Mouse (Mus musculus): ENCODE measurements around the gene Foxr1. TPM values are rescaled to one million over a fixed set of nuclear protein-coding genes. Genes with fewer than 3 reads are reported as not detected.
A peak's percentile ranks its signal among the peaks of the same experiment; 100 is the strongest.

The Foxr1 gene
- polyA plus RNA-seq, 1 experiment from 2014 or later = not detected

DNA sequence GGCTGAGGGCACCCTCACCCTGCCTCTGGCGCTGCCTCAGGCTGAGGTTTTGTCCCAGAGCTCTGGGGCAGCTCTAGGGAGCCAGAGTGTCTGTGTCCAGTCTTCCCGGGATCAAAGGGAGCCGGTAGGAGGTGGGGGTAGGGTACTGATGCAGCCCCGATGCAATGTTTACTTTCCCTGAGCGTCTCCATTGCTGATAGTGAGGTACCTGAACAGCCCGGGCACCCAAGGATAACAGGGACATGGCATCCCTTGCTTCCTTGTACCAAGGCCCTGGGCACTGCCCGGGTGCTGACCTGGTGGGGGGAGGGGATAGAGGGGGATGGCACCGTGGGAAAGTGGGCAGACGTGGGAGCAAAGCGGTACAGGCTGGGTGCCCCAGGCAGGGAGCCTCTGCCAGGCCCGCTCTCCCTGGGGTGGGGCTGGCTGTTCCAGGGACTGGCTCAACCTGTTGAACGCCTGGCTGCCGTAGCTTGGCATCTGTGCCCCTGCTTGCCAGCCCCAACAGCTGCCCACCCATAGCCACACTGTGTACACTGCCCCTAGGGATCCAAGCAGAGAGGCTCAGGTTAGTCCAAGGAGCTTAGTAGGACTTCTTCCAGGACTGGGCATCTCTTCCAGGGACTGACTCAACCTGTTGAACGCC, 44.7 kb upstream of the Foxr1 start:
- peak overlapping the region; percentile 22 for H3K9ac ChIP-seq (replicated peaks; ENCODE audit: low read depth, low read length)
- no peaks in the 10 kb centered on the region for H3K9me3 ChIP-seq (ENCODE audit: control insufficient read depth, low read length)
- H3K36me3 ChIP-seq (ENCODE audit: control insufficient read depth, insufficient read depth, low read length) = no peaks in the 10 kb centered on the region
- peak overlapping the region; percentile 16; the same call in 1 of the 2 replicates for H3K4me3 ChIP-seq (ENCODE audit: low read depth, low read length)
- no peak for ATAC-seq (ENCODE audit: low read depth)
- H3K4me2 ChIP-seq (ENCODE audit: low read depth, low read length) = peak overlapping the region; percentile 92
- H3K27me3 ChIP-seq (ENCODE audit: control insufficient read depth, insufficient read depth, low read length) = no peaks in the 10 kb centered on the region
- no peak overlapping the region for H3K27ac ChIP-seq (ENCODE audit: low read depth, low read length)
- 21% methylated on average over 14 of the region's 14 CpGs for WGBS
- H3K4me1 ChIP-seq (ENCODE audit: control insufficient read depth, insufficient read depth, low read length) = peaks cover 67% of the 10 kb centered on the region

DNA sequence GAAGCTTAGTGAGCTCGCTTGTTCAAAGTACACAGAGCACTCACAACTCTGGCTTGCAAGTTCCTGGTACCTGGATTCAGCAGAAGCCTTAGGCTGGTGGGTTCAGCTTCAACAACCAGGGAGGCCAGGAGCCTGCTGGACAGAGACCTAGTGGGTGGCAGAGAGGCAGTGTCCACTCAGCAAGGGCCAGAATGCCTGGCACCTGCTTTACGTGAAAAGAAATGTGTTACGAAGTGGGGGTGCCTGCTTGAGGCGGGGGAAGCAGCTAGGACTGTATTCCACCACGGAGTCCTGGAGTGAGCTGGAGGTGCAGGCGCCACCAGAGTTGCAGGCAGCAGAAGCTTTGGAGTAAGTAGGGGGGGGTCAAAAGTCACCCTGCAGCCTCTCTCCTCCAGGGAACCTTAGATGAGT, 44.2 kb upstream of the Foxr1 start:
- ATAC-seq (ENCODE audit: low read depth) = no peak
- H3K4me3 ChIP-seq (ENCODE audit: low read depth, low read length) = peak overlapping the region; percentile 16; the same call in 1 of the 2 replicates
- peaks cover 64% of the 10 kb centered on the region for H3K4me1 ChIP-seq (ENCODE audit: control insufficient read depth, insufficient read depth, low read length)
- 41% methylated on average over 6 of the region's 6 CpGs for WGBS
- H3K27me3 ChIP-seq (ENCODE audit: control insufficient read depth, insufficient read depth, low read length) = no peaks in the 10 kb centered on the region
- H3K9ac ChIP-seq (replicated peaks; ENCODE audit: low read depth, low read length) = peak overlapping the region; percentile 22; the same call in 1 of the 2 replicates
- no peaks in the 10 kb centered on the region for H3K36me3 ChIP-seq (ENCODE audit: control insufficient read depth, insufficient read depth, low read length)
- no peaks in the 10 kb centered on the region for H3K9me3 ChIP-seq (ENCODE audit: control insufficient read depth, low read length)
- no peak overlapping the region for H3K27ac ChIP-seq (ENCODE audit: low read depth, low read length)
- peak overlapping the region; percentile 92 for H3K4me2 ChIP-seq (ENCODE audit: low read depth, low read length)

- H3K9me3 ChIP-seq (ENCODE audit: control insufficient read depth, low read length) = no peaks in the 10 kb centered on the region
- 37% methylated on average over 7 of the region's 7 CpGs for WGBS
- peak overlapping the region; percentile 92 for H3K4me2 ChIP-seq (ENCODE audit: low read depth, low read length)
- H3K27ac ChIP-seq (ENCODE audit: low read depth, low read length) = no peak overlapping the region
- ATAC-seq (ENCODE audit: low read depth) = no peak
- H3K36me3 ChIP-seq (ENCODE audit: control insufficient read depth, insufficient read depth, low read length) = no peaks in the 10 kb centered on the region
- H3K9ac ChIP-seq (replicated peaks; ENCODE audit: low read depth, low read length) = peak overlapping the region; percentile 93
- peaks cover 62% of the 10 kb centered on the region for H3K4me1 ChIP-seq (ENCODE audit: control insufficient read depth, insufficient read depth, low read length)
- peak overlapping the region; percentile 79 for H3K4me3 ChIP-seq (ENCODE audit: low read depth, low read length)
- no peaks in the 10 kb centered on the region for H3K27me3 ChIP-seq (ENCODE audit: control insufficient read depth, insufficient read depth, low read length)
Measured at GRCm38 (mm10) chr9:44484311-44485104, 43.6 kb upstream of the Foxr1 start.

- ATAC-seq (ENCODE audit: low read depth) = no peak
- Histone ChIP-seq H3K4me2 (ENCODE audit: low read depth, low read length) (peak overlapping the region; percentile 92), H3K4me1 (ENCODE audit: control insufficient read depth, insufficient read depth, low read length) (peaks cover 52% of the 10 kb centered on the region), H3K27me3 (ENCODE audit: control insufficient read depth, insufficient read depth, low read length) (no peaks in the 10 kb centered on the region), H3K36me3 (ENCODE audit: control insufficient read depth, insufficient read depth, low read length) (no peaks in the 10 kb centered on the region), H3K4me3 (ENCODE audit: low read depth, low read length) (peak overlapping the region; percentile 79), H3K9me3 (ENCODE audit: control insufficient read depth, low read length) (no peaks in the 10 kb centered on the region), H3K27ac (ENCODE audit: low read depth, low read length) (peak overlapping the region; percentile 94), H3K9ac (replicated peaks; ENCODE audit: low read depth, low read length) (peak overlapping the region; percentile 93)
- 1% methylated on average over 12 of the region's 12 CpGs for WGBS
Measured at GRCm38 (mm10) chr9:44483510-44484044, 42.6 kb upstream of the Foxr1 start.

- H3K27me3 ChIP-seq (ENCODE audit: control insufficient read depth, insufficient read depth, low read length) = no peaks in the 10 kb centered on the region
- no peaks in the 10 kb centered on the region for H3K9me3 ChIP-seq (ENCODE audit: control insufficient read depth, low read length)
- H3K9ac ChIP-seq (replicated peaks; ENCODE audit: low read depth, low read length) = peak overlapping the region; percentile 93
- peaks cover 47% of the 10 kb centered on the region for H3K4me1 ChIP-seq (ENCODE audit: control insufficient read depth, insufficient read depth, low read length)
- peak overlapping the region; percentile 94 for H3K27ac ChIP-seq (ENCODE audit: low read depth, low read length)
- under 1% methylated on average over 29 of the region's 39 CpGs for WGBS
- H3K36me3 ChIP-seq (ENCODE audit: control insufficient read depth, insufficient read depth, low read length) = no peaks in the 10 kb centered on the region
- ATAC-seq (ENCODE audit: low read depth) = no peak
- H3K4me3 ChIP-seq (ENCODE audit: low read depth, low read length) = peak overlapping the region; percentile 79
- peak overlapping the region; percentile 92 for H3K4me2 ChIP-seq (ENCODE audit: low read depth, low read length)
Measured at GRCm38 (mm10) chr9:44483041-44483509, 42.1 kb upstream of the Foxr1 start.

GRCm38 (mm10) chr9:44482552-44482951, 41.6 kb upstream of the Foxr1 start, which contains the start of gene Bcl9l:
Gene Bcl9l (plus strand): TSS chr9:44482825.
- Histone ChIP-seq H3K9ac (replicated peaks; ENCODE audit: low read depth, low read length) (peak within 1 kb of the TSS; percentile 93), H3K27me3 (ENCODE audit: control insufficient read depth, insufficient read depth, low read length) (no peaks in the 10 kb centered on the region), H3K36me3 (ENCODE audit: control insufficient read depth, insufficient read depth, low read length) (no peaks in the 10 kb centered on the region), H3K9me3 (ENCODE audit: control insufficient read depth, low read length) (no peaks in the 10 kb centered on the region), H3K27ac (ENCODE audit: low read depth, low read length) (peak within 1 kb of the TSS; percentile 94), H3K4me3 (ENCODE audit: low read depth, low read length) (peak within 1 kb of the TSS; percentile 79), H3K4me2 (ENCODE audit: low read depth, low read length) (peak within 1 kb of the TSS; percentile 92), H3K4me1 (ENCODE audit: control insufficient read depth, insufficient read depth, low read length) (peaks cover 44% of the 10 kb centered on the region)
- under 1% methylated on average over 21 of the region's 31 CpGs for WGBS
- peak; percentile 66 for ATAC-seq (ENCODE audit: low read depth)

- Histone ChIP-seq H3K4me2 (ENCODE audit: low read depth, low read length) (peak overlapping the region; percentile 92), H3K36me3 (ENCODE audit: control insufficient read depth, insufficient read depth, low read length) (no peaks in the 10 kb centered on the region), H3K4me1 (ENCODE audit: control insufficient read depth, insufficient read depth, low read length) (peaks cover 41% of the 10 kb centered on the region), H3K27ac (ENCODE audit: low read depth, low read length) (peak overlapping the region; percentile 94), H3K4me3 (ENCODE audit: low read depth, low read length) (peak overlapping the region; percentile 79), H3K9me3 (ENCODE audit: control insufficient read depth, low read length) (no peaks in the 10 kb centered on the region), H3K27me3 (ENCODE audit: control insufficient read depth, insufficient read depth, low read length) (no peaks in the 10 kb centered on the region), H3K9ac (replicated peaks; ENCODE audit: low read depth, low read length) (peak overlapping the region; percentile 93; the same call in 1 of the 2 replicates)
- no peak for ATAC-seq (ENCODE audit: low read depth)
- WGBS = 9% methylated on average over 3 of the region's 3 CpGs
Measured at GRCm38 (mm10) chr9:44482112-44482511, 41.2 kb upstream of the Foxr1 start.

- Histone ChIP-seq H3K4me1 (ENCODE audit: control insufficient read depth, insufficient read depth, low read length) (peaks cover 18% of the 10 kb centered on the region), H3K9ac (replicated peaks; ENCODE audit: low read depth, low read length) (peak overlapping the region; percentile 89), H3K27me3 (ENCODE audit: control insufficient read depth, insufficient read depth, low read length) (no peaks in the 10 kb centered on the region), H3K4me2 (ENCODE audit: low read depth, low read length) (peak overlapping the region; percentile 98), H3K27ac (ENCODE audit: low read depth, low read length) (peak overlapping the region; percentile 95), H3K9me3 (ENCODE audit: control insufficient read depth, low read length) (no peaks in the 10 kb centered on the region), H3K36me3 (ENCODE audit: control insufficient read depth, insufficient read depth, low read length) (no peaks in the 10 kb centered on the region), H3K4me3 (ENCODE audit: low read depth, low read length) (peak overlapping the region; percentile 81)
- peak; percentile 56 for ATAC-seq (ENCODE audit: low read depth)
- WGBS = 1% methylated on average over 26 of the region's 26 CpGs
Measured at GRCm38 (mm10) chr9:44479628-44480428, 38.9 kb upstream of the Foxr1 start.

All from neural tube, embryonic 14.5 days (tissue).